Mouse (Mus musculus) heart, embryonic 11.5 days (tissue): Measurements from ENCODE around the gene Wdfy4. TPM values are rescaled to one million over a fixed set of nuclear protein-coding genes. Genes with fewer than 3 reads are reported as not detected.

Source experiments
- ATAC-seq: fragments of 200-750 bp; cut with Nextera tagmentation; replicated peaks from 2 replicates; pipeline ENCODE4 v1.8.0; 2017; ENCODE audit warnings: moderate library complexity; ENCODE audit not compliant: insufficient number of reproducible peaks, low FRiP score, low TSS enrichment
- H3K27ac ChIP-seq: fragments of 300-500 bp; sonication (generic); 2 replicates; pipeline ENCODE4 v1.5.1; 2014; ENCODE audit warnings: mild to moderate bottlenecking, low read depth, low read length
- H3K27me3 ChIP-seq: fragments of 300-500 bp; sonication (generic); 2 replicates; pipeline ENCODE4 v1.6.1; 2014; ENCODE audit warnings: mild to moderate bottlenecking, low read length, mixed read lengths; ENCODE audit not compliant: control insufficient read depth, insufficient read depth
- H3K36me3 ChIP-seq: fragments of 300-500 bp; sonication (generic); 2 replicates; pipeline ENCODE4 v1.6.1; 2014; ENCODE audit warnings: mild to moderate bottlenecking, low read length, moderate library complexity, mixed read lengths; ENCODE audit not compliant: control insufficient read depth, insufficient read depth
- H3K4me1 ChIP-seq: fragments of 300-500 bp; sonication (generic); 2 replicates; pipeline ENCODE4 v1.6.1; 2014; ENCODE audit warnings: low read length; ENCODE audit not compliant: control insufficient read depth, insufficient read depth
- H3K4me2 ChIP-seq: fragments of 300-500 bp; sonication (generic); 2 replicates; pipeline ENCODE4 v1.6.1; 2014; ENCODE audit warnings: mild to moderate bottlenecking, moderate library complexity
- H3K4me3 ChIP-seq: fragments of 300-500 bp; sonication (generic); 2 replicates; pipeline ENCODE4 v1.5.1; 2014; ENCODE audit warnings: low read depth, low read length
- H3K9ac ChIP-seq: fragments of 300-500 bp; sonication (generic); 2 replicates; pipeline ENCODE4 v1.6.1; 2014; ENCODE audit warnings: mild to moderate bottlenecking, low read depth, low read length, moderate library complexity
- H3K9me3 ChIP-seq: fragments of 300-500 bp; sonication (generic); replicated peaks from 2 replicates; pipeline ENCODE4 v1.6.1; 2016; ENCODE audit warnings: low read length; ENCODE audit not compliant: control insufficient read depth
- WGBS: fragments of 180-500 bp; shearing (Covaris S2); extraction: QIAGEN DNeasy Blood & Tissue Kit; methylation state at CpG from one replicate; pipeline ENCODE4 v1.1.7; 2014; ENCODE audit not compliant: insufficient replicate concordance; 5-methylcytosine and 5-hydroxymethylcytosine counted together
- polyA plus RNA-seq: library from polyadenylated mRNA; unstranded; fragments of >200 nt; fragmentation: Nextera tagmentation; extraction: Ambion mirVana; gene quantifications from 2 replicates; pipeline ENCODE4 v1.2.1, GENCODE M21; 2014

Gene Wdfy4
- polyA plus RNA-seq, 1 experiment from 2014 or later, result 0.19 TPM

DNA sequence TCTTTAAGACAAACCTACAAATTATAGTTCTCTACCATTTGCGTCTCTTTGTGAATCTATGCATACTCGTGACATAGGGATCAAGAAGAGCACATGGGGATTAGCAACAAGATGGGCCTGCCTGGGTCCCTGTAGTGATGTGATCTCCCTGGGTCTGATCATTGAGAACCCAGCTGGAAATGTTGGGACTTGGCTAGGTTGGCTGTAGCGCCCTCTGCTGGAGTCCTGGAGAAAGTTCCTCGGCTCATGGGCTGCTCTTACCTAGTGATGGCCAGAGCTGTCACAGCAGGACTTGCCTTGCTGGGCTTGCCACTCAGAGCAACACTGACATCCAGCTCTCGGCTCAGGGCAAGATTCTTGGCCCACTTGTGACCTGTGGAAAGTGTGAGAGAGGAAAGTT is 224.8 kb downstream of the Wdfy4 start:
- no peak overlapping the region for H3K4me2 ChIP-seq
- no peak for ATAC-seq

DNA sequence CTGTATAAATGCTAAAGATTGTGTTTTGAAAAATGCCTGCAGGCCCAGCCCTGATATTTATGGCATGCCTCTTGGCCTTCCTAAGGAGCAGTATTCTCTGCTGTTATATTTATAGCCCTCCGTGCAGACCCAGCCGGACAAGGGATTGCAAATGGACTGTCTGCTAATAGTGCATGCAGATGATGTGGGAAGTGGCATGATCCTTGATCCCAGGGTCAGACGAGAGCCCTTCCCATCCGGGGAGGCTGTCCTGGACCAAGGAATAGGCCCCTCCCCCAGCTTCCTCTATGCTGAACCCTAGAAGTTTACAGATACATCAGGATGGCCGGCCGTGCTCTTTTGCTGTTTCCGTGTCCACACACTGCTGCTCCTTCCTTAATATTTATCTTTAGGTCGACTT is 226.6 kb downstream of the Wdfy4 start:
- 43% methylated on average over 8 of the region's 8 CpGs for WGBS
- Histone ChIP-seq H3K9ac (no peak overlapping the region), H3K4me3 (no peak overlapping the region), H3K4me1 (peaks cover 18% of the 10 kb centered on the region), H3K36me3 (no peaks in the 10 kb centered on the region), H3K27ac (peak overlapping the region; percentile 12; the same call in 1 of the 2 replicates), H3K9me3 (no peaks in the 10 kb centered on the region), H3K27me3 (no peaks in the 10 kb centered on the region), H3K4me2 (no peak overlapping the region)
- ATAC-seq, result no peak

More for the DNA sequence above, 224.8 kb downstream of the Wdfy4 start:
- Histone ChIP-seq H3K9ac (no peak overlapping the region), H3K4me1 (peaks cover 18% of the 10 kb centered on the region), H3K36me3 (no peaks in the 10 kb centered on the region), H3K4me3 (no peak overlapping the region), H3K27ac (no peak overlapping the region), H3K9me3 (no peaks in the 10 kb centered on the region), H3K27me3 (no peaks in the 10 kb centered on the region)
- WGBS, result 32% methylated on average over 5 of the region's 5 CpGs

DNA sequence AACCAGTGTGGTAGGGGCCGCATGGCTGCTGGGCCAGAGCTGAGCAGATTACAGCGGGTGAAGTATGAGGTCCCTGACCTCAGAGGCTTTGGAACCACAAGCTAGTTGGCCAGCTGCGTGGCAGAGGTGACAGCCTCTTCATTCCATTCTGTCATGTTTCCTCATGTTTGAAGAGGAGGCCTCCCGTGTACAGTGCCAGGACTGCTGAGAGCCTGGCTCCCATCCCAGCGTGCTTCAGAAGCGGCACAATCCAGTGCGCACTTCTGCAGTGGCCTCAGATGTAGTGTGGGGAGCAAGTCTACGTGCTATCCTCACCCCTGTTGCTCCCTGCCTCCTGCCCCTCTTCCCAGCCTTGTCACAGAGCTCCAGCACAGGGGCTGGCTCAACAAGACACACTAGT is 228.8 kb downstream of the Wdfy4 start:
- Histone ChIP-seq H3K27me3 (0 out of 2 replicates have a peak, but pooled peaks cover 2% of the 10 kb centered on the region), H3K36me3 (no peaks in the 10 kb centered on the region), H3K9ac (no peak overlapping the region), H3K4me1 (peaks cover 13% of the 10 kb centered on the region), H3K4me3 (no peak overlapping the region), H3K27ac (no peak overlapping the region), H3K4me2 (no peak overlapping the region), H3K9me3 (no peaks in the 10 kb centered on the region)
- WGBS, result 45% methylated on average over 8 of the region's 8 CpGs
- no peak for ATAC-seq

DNA sequence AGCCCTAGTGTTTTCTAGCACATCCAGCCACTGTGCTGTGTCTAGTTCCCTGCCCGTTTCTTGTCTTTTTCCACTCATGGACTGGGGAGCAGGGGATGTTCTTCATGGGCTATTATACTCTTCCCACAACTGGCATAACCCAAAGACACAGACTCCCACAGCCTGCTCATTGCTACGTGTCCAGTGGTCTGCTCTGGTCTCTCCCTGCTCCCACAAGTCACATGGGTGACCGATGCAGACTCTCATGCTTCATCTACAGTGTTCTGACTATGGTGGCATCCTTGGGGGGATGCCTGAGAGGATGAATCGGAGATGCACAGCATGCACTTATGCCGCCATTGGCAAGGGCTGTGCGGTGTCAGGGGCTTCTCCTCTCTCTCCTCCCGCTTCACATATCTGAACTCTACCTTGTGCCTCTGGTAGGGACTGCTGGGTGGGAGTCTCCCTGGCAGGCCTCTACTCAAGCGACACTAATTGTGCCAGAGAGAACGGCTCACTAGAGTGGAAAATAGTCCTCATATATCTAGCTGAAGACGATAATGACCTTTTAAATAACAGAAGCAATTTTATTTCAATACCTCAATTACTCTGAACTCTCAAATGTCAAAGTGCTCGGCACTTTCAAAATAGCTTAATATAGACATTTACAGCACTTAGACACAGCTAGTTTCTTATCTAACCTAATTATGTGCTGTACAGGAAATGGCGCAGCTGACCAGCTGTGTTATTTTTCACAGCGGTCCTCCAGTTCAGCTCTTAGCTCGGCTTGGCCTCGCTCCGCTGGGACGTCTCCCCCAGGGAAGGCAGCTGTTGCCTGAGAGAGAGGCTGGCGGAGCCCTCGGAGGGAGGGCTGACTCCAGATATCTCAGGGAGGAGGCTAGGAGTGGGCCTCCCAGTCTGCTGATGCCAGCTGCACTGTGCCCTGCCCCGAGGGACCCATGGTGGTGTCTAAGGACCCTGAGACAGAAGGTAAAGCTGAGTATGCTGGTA is 234.7 kb downstream of the Wdfy4 start:
- no peak overlapping the region for H3K9ac ChIP-seq
- ATAC-seq, result 0 out of 2 replicates have a peak, but pooled peaks have one; percentile 46

GRCm38 (mm10) chr14:32947512-32947911 is 237.8 kb downstream of the Wdfy4 start:
- Histone ChIP-seq H3K4me2 (no peak overlapping the region), H3K9ac (no peak overlapping the region), H3K27ac (no peak overlapping the region), H3K36me3 (no peaks in the 10 kb centered on the region), H3K4me3 (no peak overlapping the region), H3K9me3 (no peaks in the 10 kb centered on the region), H3K27me3 (0 out of 2 replicates have a peak, but pooled peaks cover 2% of the 10 kb centered on the region), H3K4me1 (peaks cover 12% of the 10 kb centered on the region)
- ATAC-seq, result no peak
- 76% methylated on average over 2 of the region's 2 CpGs for WGBS

More for the DNA sequence above, 234.7 kb downstream of the Wdfy4 start:
- Histone ChIP-seq H3K9me3 (no peaks in the 10 kb centered on the region), H3K27ac (peak overlapping the region; percentile 41; the same call in 1 of the 2 replicates), H3K27me3 (0 out of 2 replicates have a peak, but pooled peaks cover 2% of the 10 kb centered on the region), H3K4me2 (no peak overlapping the region), H3K36me3 (no peaks in the 10 kb centered on the region), H3K4me3 (no peak overlapping the region), H3K4me1 (peaks cover 12% of the 10 kb centered on the region)
- WGBS, result 53% methylated on average over 20 of the region's 20 CpGs

DNA sequence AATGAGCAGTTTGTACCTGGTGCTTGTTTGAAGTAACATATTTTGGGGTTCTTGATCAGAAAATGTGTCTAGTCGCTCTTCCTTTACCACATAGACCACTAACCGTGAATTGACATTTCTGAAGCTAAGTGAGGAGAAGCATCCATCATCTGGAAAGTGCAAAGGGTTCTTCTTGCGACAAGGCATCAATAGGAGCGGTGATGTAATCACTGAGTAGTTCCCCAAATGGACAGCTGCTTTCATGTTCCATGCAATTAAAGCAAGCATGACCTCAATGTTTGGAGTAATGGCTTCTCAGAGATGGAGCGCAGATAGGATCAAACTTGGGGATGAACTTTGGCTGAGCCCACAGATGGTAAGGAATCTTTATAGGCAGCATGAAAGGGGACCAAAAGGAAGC is 246.1 kb downstream of the Wdfy4 start:
- ATAC-seq, result no peak

GRCm38 (mm10) chr14:32934064-32934463 is 251.2 kb downstream of the Wdfy4 start:
- Histone ChIP-seq H3K9me3 (no peaks in the 10 kb centered on the region), H3K27ac (no peak overlapping the region), H3K4me1 (no peaks in the 10 kb centered on the region), H3K4me3 (no peak overlapping the region), H3K4me2 (no peak overlapping the region), H3K36me3 (no peaks in the 10 kb centered on the region), H3K9ac (no peak overlapping the region), H3K27me3 (no peaks in the 10 kb centered on the region)
- WGBS, result 69% methylated on average over 6 of the region's 6 CpGs
- no peak for ATAC-seq

More for the DNA sequence above, 246.1 kb downstream of the Wdfy4 start:
- no peaks in the 10 kb centered on the region for H3K27me3 ChIP-seq
- no peak overlapping the region for H3K9ac ChIP-seq
- H3K27ac ChIP-seq, result no peak overlapping the region
- no peaks in the 10 kb centered on the region for H3K36me3 ChIP-seq
- no peaks in the 10 kb centered on the region for H3K4me1 ChIP-seq
- no peak overlapping the region for H3K4me3 ChIP-seq
- no peaks in the 10 kb centered on the region for H3K9me3 ChIP-seq
- WGBS, result 71% methylated on average over 5 of the region's 5 CpGs
- H3K4me2 ChIP-seq, result no peak overlapping the region

- no peaks in the 10 kb centered on the region for H3K9me3 ChIP-seq
- ATAC-seq, result no peak
- no peak overlapping the region for H3K4me2 ChIP-seq
- no peak overlapping the region for H3K4me3 ChIP-seq
- no peak overlapping the region for H3K27ac ChIP-seq
- no peak overlapping the region for H3K9ac ChIP-seq
- H3K4me1 ChIP-seq, result no peaks in the 10 kb centered on the region
- H3K27me3 ChIP-seq, result no peaks in the 10 kb centered on the region
- no peaks in the 10 kb centered on the region for H3K36me3 ChIP-seq
- WGBS, result 86% methylated on average over 8 of the region's 8 CpGs
These were observed 253.1 kb downstream of the Wdfy4 start for GRCm38 (mm10) chr14:32932220-32932619.
